Mouse (Mus musculus): ENCODE results near the gene Psmb2. TPM values are rescaled to one million over a fixed set of nuclear protein-coding genes. Genes with fewer than 3 reads are reported as not detected.

The Psmb2 gene
- polyA plus RNA-seq (2015; fragmentation: Nextera tagmentation; extraction: Ambion mirVana) = 449 and 456 TPM in 2 replicates

DNA sequence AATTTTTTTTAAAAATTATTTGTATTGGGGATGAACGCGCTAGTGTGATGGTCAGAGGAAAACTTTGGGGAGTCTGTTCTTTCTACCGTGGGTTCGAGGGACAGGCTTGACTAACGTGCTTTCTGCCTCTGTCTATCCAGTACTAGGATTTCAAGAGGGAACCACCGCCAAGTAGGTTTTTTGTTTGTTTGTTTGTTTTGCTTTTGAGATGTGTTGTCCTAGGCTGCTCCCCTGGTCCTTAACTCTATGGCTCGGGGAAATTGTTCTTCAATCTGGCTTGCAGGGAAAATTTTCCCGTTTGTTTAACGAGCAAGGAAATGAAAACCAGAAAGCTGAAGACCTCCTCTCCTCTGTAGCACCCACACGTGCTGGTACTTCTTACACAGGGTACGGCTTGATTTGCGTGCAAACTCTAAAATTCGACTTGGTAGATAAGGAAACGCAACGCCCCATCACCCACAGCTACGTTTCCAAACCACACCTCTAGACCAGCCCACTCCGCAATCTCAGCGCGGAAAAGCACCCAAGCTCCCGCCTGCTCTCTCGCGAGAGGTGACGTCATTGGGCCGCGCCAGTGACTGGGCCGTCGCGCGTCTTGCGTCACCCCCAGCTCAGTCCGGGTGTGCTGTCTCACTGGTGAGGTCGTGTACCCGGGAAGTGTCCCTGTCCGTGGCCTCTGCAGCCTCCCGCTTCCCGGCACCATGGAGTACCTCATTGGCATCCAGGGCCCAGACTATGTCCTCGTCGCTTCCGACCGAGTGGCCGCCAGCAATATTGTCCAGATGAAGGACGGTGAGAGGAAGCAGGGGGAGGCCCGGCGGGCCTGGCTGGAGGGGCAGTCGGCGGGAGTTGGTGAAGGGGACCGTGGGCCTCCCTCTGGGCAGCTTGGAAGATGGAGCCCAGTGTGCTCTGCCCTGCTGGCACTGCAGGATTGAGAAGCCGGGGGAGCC, at the start of gene Psmb2:
Gene Psmb2, plus strand, starts transcription at position 577 of the 950 bp plus-strand sequence.
- peak within 1 kb of the TSS; percentile 93 for H3K4me3 ChIP-seq
- H3K9me3 ChIP-seq = no peaks in the 10 kb centered on the region
- no peaks in the 10 kb centered on the region for H3K36me3 ChIP-seq
- H3K9ac ChIP-seq (replicated peaks) = peak within 1 kb of the TSS; percentile 98
- WGBS = 3% methylated on average over 48 of the region's 48 CpGs
- peak; percentile 99 for ATAC-seq (replicated peaks)
- peak within 1 kb of the TSS; percentile 83 for H3K27ac ChIP-seq (replicated peaks)
- 0 out of 2 replicates have a peak, but pooled peaks cover 3% of the 10 kb centered on the region for H3K27me3 ChIP-seq
- peak within 1 kb of the TSS; percentile 86 for H3K4me2 ChIP-seq (replicated peaks)
- peaks cover 19% of the 10 kb centered on the region for H3K4me1 ChIP-seq

GRCm38 (mm10) chr4:126631922-126632321, 45.5 kb upstream of the Psmb2 start:
- WGBS = 46% methylated on average over 2 of the region's 2 CpGs
- H3K9ac ChIP-seq (replicated peaks) = no peak overlapping the region
- no peak for ATAC-seq (replicated peaks)
- H3K4me3 ChIP-seq = no peak overlapping the region
- H3K27me3 ChIP-seq = peaks cover 5% of the 10 kb centered on the region; the same call in 1 of the 2 replicates
- H3K27ac ChIP-seq (replicated peaks) = no peak overlapping the region
- no peaks in the 10 kb centered on the region for H3K36me3 ChIP-seq
- H3K4me2 ChIP-seq (replicated peaks) = no peak overlapping the region
- no peaks in the 10 kb centered on the region for H3K9me3 ChIP-seq
- H3K4me1 ChIP-seq = peaks cover 15% of the 10 kb centered on the region

GRCm38 (mm10) chr4:126632668-126633067, 44.8 kb upstream of the Psmb2 start:
- Histone ChIP-seq H3K4me2 (replicated peaks) (no peak overlapping the region), H3K27ac (replicated peaks) (no peak overlapping the region), H3K27me3 (peaks cover 5% of the 10 kb centered on the region; the same call in 1 of the 2 replicates), H3K4me3 (no peak overlapping the region), H3K9me3 (no peaks in the 10 kb centered on the region), H3K9ac (replicated peaks) (no peak overlapping the region), H3K4me1 (peaks cover 11% of the 10 kb centered on the region), H3K36me3 (no peaks in the 10 kb centered on the region)
- ATAC-seq (replicated peaks) = no peak
- 68% methylated on average over 3 of the region's 3 CpGs for WGBS

DNA sequence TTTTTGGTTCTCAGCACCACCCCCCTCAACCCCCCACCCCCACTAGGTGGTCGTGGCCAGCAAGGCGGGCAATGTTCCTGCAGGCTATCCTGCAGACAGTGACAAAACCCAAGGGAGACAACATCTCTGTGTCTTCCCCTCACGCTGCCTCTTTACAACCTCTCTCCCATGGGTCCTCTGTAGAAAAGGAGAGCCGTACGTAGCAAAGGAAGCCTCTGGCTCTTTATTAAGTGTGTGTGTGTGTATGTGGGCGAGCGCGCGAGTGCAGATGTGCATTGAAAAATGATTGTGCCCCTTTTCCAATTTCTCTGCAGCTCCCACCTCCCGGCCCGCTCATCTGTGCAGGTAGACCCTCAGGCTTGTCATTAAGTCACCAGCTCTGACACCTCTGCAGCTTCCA, 41.1 kb upstream of the Psmb2 start:
- no peak overlapping the region for H3K4me3 ChIP-seq
- H3K27me3 ChIP-seq = peaks cover 5% of the 10 kb centered on the region; the same call in 1 of the 2 replicates
- no peak overlapping the region for H3K27ac ChIP-seq (replicated peaks)
- no peaks in the 10 kb centered on the region for H3K9me3 ChIP-seq
- 25% methylated on average over 11 of the region's 11 CpGs for WGBS
- H3K36me3 ChIP-seq = no peaks in the 10 kb centered on the region
- H3K9ac ChIP-seq (replicated peaks) = no peak overlapping the region
- H3K4me1 ChIP-seq = peaks cover 23% of the 10 kb centered on the region
- H3K4me2 ChIP-seq (replicated peaks) = peak overlapping the region; percentile 1; the same call in 1 of the 2 replicates
- no peak for ATAC-seq (replicated peaks)

- no peaks in the 10 kb centered on the region for H3K9me3 ChIP-seq
- H3K27me3 ChIP-seq = peaks cover 5% of the 10 kb centered on the region; the same call in 1 of the 2 replicates
- H3K27ac ChIP-seq (replicated peaks) = no peak overlapping the region
- ATAC-seq (replicated peaks) = no peak
- WGBS = 43% methylated on average over 4 of the region's 4 CpGs
- peaks cover 23% of the 10 kb centered on the region for H3K4me1 ChIP-seq
- no peak overlapping the region for H3K4me2 ChIP-seq (replicated peaks)
- H3K36me3 ChIP-seq = no peaks in the 10 kb centered on the region
- no peak overlapping the region for H3K9ac ChIP-seq (replicated peaks)
- H3K4me3 ChIP-seq = no peak overlapping the region
Measured at GRCm38 (mm10) chr4:126637446-126637845, 40.0 kb upstream of the Psmb2 start.

GRCm38 (mm10) chr4:126639339-126639738, 38.1 kb upstream of the Psmb2 start:
- 25% methylated on average over 7 of the region's 7 CpGs for WGBS
- peak overlapping the region; percentile 65 for H3K27ac ChIP-seq (replicated peaks)
- no peak overlapping the region for H3K9ac ChIP-seq (replicated peaks)
- no peak overlapping the region for H3K4me3 ChIP-seq
- no peaks in the 10 kb centered on the region for H3K9me3 ChIP-seq
- no peaks in the 10 kb centered on the region for H3K36me3 ChIP-seq
- peaks cover 5% of the 10 kb centered on the region; the same call in 1 of the 2 replicates for H3K27me3 ChIP-seq
- ATAC-seq (replicated peaks) = peak; percentile 76
- H3K4me1 ChIP-seq = peaks cover 23% of the 10 kb centered on the region
- no peak overlapping the region for H3K4me2 ChIP-seq (replicated peaks)

DNA sequence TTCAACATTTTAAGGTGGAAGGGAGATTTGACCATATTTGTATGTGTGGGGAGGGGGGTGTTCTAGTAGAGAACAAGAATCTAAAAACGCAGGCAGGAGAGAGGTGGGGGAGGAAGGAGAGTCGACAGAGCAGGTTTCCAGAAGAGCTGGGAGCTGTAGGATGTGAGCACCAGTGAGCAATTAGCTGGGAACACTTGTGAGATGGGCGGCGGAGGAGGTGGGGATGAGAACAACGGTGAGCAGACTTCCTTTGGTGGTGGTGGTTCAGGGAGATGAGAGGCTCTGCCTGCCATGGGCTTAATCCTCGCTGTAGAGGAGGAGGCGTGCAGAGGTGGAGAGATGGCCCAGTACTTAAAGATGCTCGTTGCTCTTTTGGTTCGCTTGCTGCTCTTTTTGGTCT, 35.5 kb upstream of the Psmb2 start:
- Histone ChIP-seq H3K9me3 (no peaks in the 10 kb centered on the region), H3K4me2 (replicated peaks) (no peak overlapping the region), H3K27ac (replicated peaks) (no peak overlapping the region), H3K27me3 (no peaks in the 10 kb centered on the region), H3K9ac (replicated peaks) (no peak overlapping the region), H3K4me1 (peaks cover 17% of the 10 kb centered on the region), H3K36me3 (no peaks in the 10 kb centered on the region), H3K4me3 (no peak overlapping the region)
- no peak for ATAC-seq (replicated peaks)
- WGBS = 33% methylated on average over 9 of the region's 9 CpGs

- ATAC-seq (replicated peaks) = no peak
- Histone ChIP-seq H3K4me1 (peaks cover 18% of the 10 kb centered on the region), H3K4me3 (no peak overlapping the region), H3K9ac (replicated peaks) (no peak overlapping the region), H3K4me2 (replicated peaks) (no peak overlapping the region), H3K27me3 (no peaks in the 10 kb centered on the region), H3K9me3 (no peaks in the 10 kb centered on the region), H3K27ac (replicated peaks) (no peak overlapping the region), H3K36me3 (no peaks in the 10 kb centered on the region)
- WGBS = 79% methylated on average over 4 of the region's 4 CpGs
Measured at GRCm38 (mm10) chr4:126643815-126644214, 33.6 kb upstream of the Psmb2 start.

DNA sequence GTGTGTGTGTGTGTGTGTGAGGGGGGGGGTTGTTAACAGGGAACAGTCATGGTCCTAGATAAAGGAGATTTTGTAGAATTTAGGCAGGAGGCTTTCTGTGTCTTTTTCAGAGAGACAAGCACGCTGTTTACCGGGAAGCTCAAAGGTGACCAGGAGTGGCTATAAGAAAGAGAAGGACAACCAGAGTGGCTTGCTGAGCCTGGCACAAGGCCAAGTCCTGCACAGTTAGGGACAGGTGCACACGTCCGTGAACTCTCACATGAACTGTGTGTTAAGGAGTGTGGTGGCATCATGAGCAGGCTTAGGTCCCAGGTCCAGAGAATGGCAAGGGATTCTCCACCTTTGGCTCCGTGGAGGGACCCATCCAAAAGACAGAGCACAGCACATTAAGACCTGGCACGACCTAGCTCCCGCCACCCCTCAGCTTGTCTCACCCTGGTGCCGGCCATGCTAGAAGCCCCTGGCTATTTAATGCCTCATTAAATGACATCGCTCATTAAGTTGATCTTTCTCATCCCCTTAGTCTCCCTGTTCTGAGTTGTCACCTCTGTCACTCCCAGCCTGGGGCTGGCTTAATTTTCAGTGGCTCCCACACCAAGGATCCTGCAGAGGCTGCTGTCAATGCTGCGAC, 33.0 kb upstream of the Psmb2 start:
- no peak overlapping the region for H3K4me3 ChIP-seq
- H3K36me3 ChIP-seq = no peaks in the 10 kb centered on the region
- 57% methylated on average over 10 of the region's 10 CpGs for WGBS
- H3K4me2 ChIP-seq (replicated peaks) = no peak overlapping the region
- ATAC-seq (replicated peaks) = no peak
- H3K9ac ChIP-seq (replicated peaks) = no peak overlapping the region
- H3K9me3 ChIP-seq = no peaks in the 10 kb centered on the region
- H3K27ac ChIP-seq (replicated peaks) = no peak overlapping the region
- H3K27me3 ChIP-seq = no peaks in the 10 kb centered on the region
- H3K4me1 ChIP-seq = peaks cover 16% of the 10 kb centered on the region

GRCm38 (mm10) chr4:126647996-126648910, 29.2 kb upstream of the Psmb2 start:
- peaks cover 14% of the 10 kb centered on the region for H3K4me1 ChIP-seq
- peak overlapping the region; percentile 26 for H3K4me2 ChIP-seq (replicated peaks)
- H3K36me3 ChIP-seq = no peaks in the 10 kb centered on the region
- ATAC-seq (replicated peaks) = peak; percentile 86
- WGBS = 7% methylated on average over 24 of the region's 24 CpGs
- no peaks in the 10 kb centered on the region for H3K9me3 ChIP-seq
- peak overlapping the region; percentile 80 for H3K27ac ChIP-seq (replicated peaks)
- no peak overlapping the region for H3K9ac ChIP-seq (replicated peaks)
- no peaks in the 10 kb centered on the region for H3K27me3 ChIP-seq
- no peak overlapping the region for H3K4me3 ChIP-seq

GRCm38 (mm10) chr4:126653148-126653547, 24.3 kb upstream of the Psmb2 start:
- ATAC-seq (replicated peaks) = no peak
- no peak overlapping the region for H3K4me3 ChIP-seq
- H3K4me2 ChIP-seq (replicated peaks) = no peak overlapping the region
- no peaks in the 10 kb centered on the region for H3K9me3 ChIP-seq
- H3K4me1 ChIP-seq = peaks cover 11% of the 10 kb centered on the region
- no peak overlapping the region for H3K27ac ChIP-seq (replicated peaks)
- H3K36me3 ChIP-seq = no peaks in the 10 kb centered on the region
- no peak overlapping the region for H3K9ac ChIP-seq (replicated peaks)
- 0 out of 2 replicates have a peak, but pooled peaks cover 3% of the 10 kb centered on the region for H3K27me3 ChIP-seq
- 77% methylated on average over 5 of the region's 5 CpGs for WGBS
